Mouse (Mus musculus) erythroblast, embryonic 14.5 days (primary cell): ENCODE results near the gene Slc22a8. TPM values are rescaled to one million over a fixed set of nuclear protein-coding genes. Genes with fewer than 3 reads are reported as not detected.

Source experiments
- H3K27me3 ChIP-seq: 2 replicates; pipeline ENCODE4 v1.6.1; 2012; ENCODE audit warnings: inconsistent platforms; ENCODE audit not compliant: control insufficient read depth
- H3K36me3 ChIP-seq: 2 replicates; pipeline ENCODE4 v1.6.1; 2012; ENCODE audit warnings: mild to moderate bottlenecking, inconsistent platforms; ENCODE audit not compliant: control insufficient read depth
- H3K4me1 ChIP-seq: 2 replicates; pipeline ENCODE4 v1.6.1; 2012; ENCODE audit warnings: inconsistent platforms; ENCODE audit not compliant: control insufficient read depth
- H3K4me3 ChIP-seq: replicated peaks from 2 replicates; pipeline ENCODE3; 2012; ENCODE audit warnings: moderate library complexity, mild to moderate bottlenecking, inconsistent platforms
- H3K9me3 ChIP-seq: 2 replicates; pipeline ENCODE4 v1.6.1; 2012; ENCODE audit warnings: low read length, inconsistent platforms, mixed read lengths; ENCODE audit not compliant: control insufficient read depth
- GATA1 ChIP-seq: IDR thresholded peaks from 2 replicates; pipeline ENCODE4 v1.6.1; 2012; ENCODE audit warnings: low read length, inconsistent platforms, mixed read lengths
- TAL1 ChIP-seq: IDR thresholded peaks from 3 replicates; pipeline ENCODE4 v1.6.1; 2012; ENCODE audit warnings: low read length, inconsistent platforms, mixed read lengths
- polyA plus RNA-seq: library from polyadenylated mRNA; stranded (reverse); fragments of >175 nt; gene quantifications from 2 replicates; pipeline ENCODE4 v1.2.3, GENCODE M21; 2012

The Slc22a8 gene
- polyA plus RNA-seq, result 0.01 TPM in 1 of 2 replicates, not detected in the other

GRCm38 (mm10) chr19:8590954-8591353, at the start of gene Slc22a8:
TSS of gene Slc22a8 (plus strand) at chr19:8591254.
- TF ChIP-seq TAL1 (no peak), GATA1 (no peak)
- Histone ChIP-seq H3K4me1 (peaks cover 7% of the 10 kb centered on the region), H3K9me3 (no peaks in the 10 kb centered on the region), H3K27me3 (peaks cover 10% of the 10 kb centered on the region), H3K4me3 (no peak within 1 kb of the TSS), H3K36me3 (no peaks in the 10 kb centered on the region)

- Histone ChIP-seq H3K9me3 (no peaks in the 10 kb centered on the region), H3K4me3 (no peak overlapping the region), H3K27me3 (no peaks in the 10 kb centered on the region), H3K36me3 (no peaks in the 10 kb centered on the region), H3K4me1 (no peaks in the 10 kb centered on the region)
- TF ChIP-seq TAL1 (no peak), GATA1 (no peak)
These were observed 32.2 kb upstream of the Slc22a8 start for GRCm38 (mm10) chr19:8558897-8559296.

GRCm38 (mm10) chr19:8564021-8564420, 27.0 kb upstream of the Slc22a8 start:
- no peaks in the 10 kb centered on the region; the same call in 1 of the 2 replicates for H3K4me1 ChIP-seq
- H3K9me3 ChIP-seq, result no peaks in the 10 kb centered on the region
- H3K36me3 ChIP-seq, result no peaks in the 10 kb centered on the region
- TF ChIP-seq GATA1 (no peak), TAL1 (no peak)
- no peaks in the 10 kb centered on the region for H3K27me3 ChIP-seq
- H3K4me3 ChIP-seq, result no peak overlapping the region

GRCm38 (mm10) chr19:8564469-8564868, 26.6 kb upstream of the Slc22a8 start:
- TF ChIP-seq TAL1, result no peak
- TF ChIP-seq GATA1, result no peak
- Histone ChIP-seq H3K4me1 (no peaks in the 10 kb centered on the region; the same call in 1 of the 2 replicates), H3K27me3 (peaks cover under 1% of the 10 kb centered on the region; the same call in 1 of the 2 replicates), H3K36me3 (no peaks in the 10 kb centered on the region), H3K4me3 (no peak overlapping the region), H3K9me3 (no peaks in the 10 kb centered on the region)

- H3K36me3 ChIP-seq, result no peaks in the 10 kb centered on the region
- H3K9me3 ChIP-seq, result no peaks in the 10 kb centered on the region
- TF ChIP-seq GATA1 (no peak), TAL1 (no peak)
- H3K4me3 ChIP-seq, result no peak overlapping the region
- no peaks in the 10 kb centered on the region; the same call in 1 of the 2 replicates for H3K4me1 ChIP-seq
- peaks cover 3% of the 10 kb centered on the region; the same call in 1 of the 2 replicates for H3K27me3 ChIP-seq
These were observed 25.8 kb upstream of the Slc22a8 start for GRCm38 (mm10) chr19:8565262-8565661.

GRCm38 (mm10) chr19:8565985-8566384, 25.1 kb upstream of the Slc22a8 start:
- no peaks in the 10 kb centered on the region; the same call in 1 of the 2 replicates for H3K4me1 ChIP-seq
- peaks cover 3% of the 10 kb centered on the region; the same call in 1 of the 2 replicates for H3K27me3 ChIP-seq
- no peaks in the 10 kb centered on the region for H3K9me3 ChIP-seq
- no peak overlapping the region for H3K4me3 ChIP-seq
- H3K36me3 ChIP-seq, result no peaks in the 10 kb centered on the region
- TF ChIP-seq GATA1, result no peak
- no peak for TF ChIP-seq TAL1

GRCm38 (mm10) chr19:8567104-8567880, 23.8 kb upstream of the Slc22a8 start:
- Histone ChIP-seq H3K4me3 (no peak overlapping the region), H3K9me3 (no peaks in the 10 kb centered on the region), H3K36me3 (no peaks in the 10 kb centered on the region), H3K27me3 (peaks cover 3% of the 10 kb centered on the region; the same call in 1 of the 2 replicates), H3K4me1 (peaks cover under 1% of the 10 kb centered on the region)
- TF ChIP-seq TAL1 (no peak), GATA1 (no peak)

- no peaks in the 10 kb centered on the region for H3K9me3 ChIP-seq
- H3K36me3 ChIP-seq, result no peaks in the 10 kb centered on the region
- TF ChIP-seq GATA1, result no peak
- H3K27me3 ChIP-seq, result peaks cover 3% of the 10 kb centered on the region; the same call in 1 of the 2 replicates
- no peak overlapping the region for H3K4me3 ChIP-seq
- H3K4me1 ChIP-seq, result peaks cover 4% of the 10 kb centered on the region
These were observed 21.6 kb upstream of the Slc22a8 start for GRCm38 (mm10) chr19:8569453-8569863.

- TF ChIP-seq TAL1 (no peak), GATA1 (no peak)
- H3K4me1 ChIP-seq, result peaks cover 4% of the 10 kb centered on the region
- H3K9me3 ChIP-seq, result no peaks in the 10 kb centered on the region
- H3K27me3 ChIP-seq, result peaks cover 3% of the 10 kb centered on the region; the same call in 1 of the 2 replicates
- H3K36me3 ChIP-seq, result no peaks in the 10 kb centered on the region
- H3K4me3 ChIP-seq, result no peak overlapping the region
These were observed 20.6 kb upstream of the Slc22a8 start for GRCm38 (mm10) chr19:8570341-8571040.
